In the genomic region with DNA sequence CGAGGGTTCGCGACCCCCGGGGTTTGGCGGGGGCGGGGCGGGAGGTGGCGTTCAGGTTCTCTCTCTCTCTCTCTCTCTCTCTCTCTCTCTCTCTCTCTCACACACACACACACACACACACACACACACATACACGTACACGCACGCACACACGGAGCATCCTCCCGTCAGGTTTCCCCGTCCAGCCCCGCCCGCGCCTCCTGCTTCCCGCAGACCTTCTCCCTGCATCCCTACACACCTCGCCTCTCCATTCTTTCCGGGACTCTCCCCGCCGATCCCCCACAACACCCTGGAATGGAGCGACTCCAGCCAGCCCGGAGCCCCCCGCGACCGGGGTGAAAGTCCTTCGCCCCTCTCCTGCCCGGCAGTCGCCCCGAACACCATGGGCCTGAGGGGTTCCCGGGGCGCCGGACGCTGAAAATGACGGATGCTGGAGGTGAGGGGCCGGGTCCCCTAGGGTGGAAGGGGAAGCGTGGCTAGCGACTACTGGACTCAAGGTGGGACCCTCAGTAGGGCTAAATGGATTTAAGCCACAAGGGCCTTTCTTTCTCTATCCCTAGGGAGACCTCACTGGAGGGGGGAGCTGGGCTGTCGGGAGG, we compare ENCODE assay signal across 9 mouse cellular contexts. TPM values are rescaled to one million over a fixed set of nuclear protein-coding genes. Genes with fewer than 3 reads are reported as not detected.
A peak's percentile ranks its signal among the peaks of the same experiment; 100 is the strongest.
DNase-seq lines count a peak whose midpoint lies in the region; ATAC-seq and TF ChIP-seq lines count a peak whose summit lies in the region.
"Had no signal": no experiment of that assay in that cellular context is flagged by ENCODE, and none has a peak within 500 bp of the region (broad histone marks: within the 10 kb centered on the region; RNA-seq: fewer than 3 reads in every experiment).

No protein-coding gene starts in this region.

- H3K27me3 ChIP-seq in embryonic facial prominence, embryonic 12.5 days = no peaks in the 10 kb centered on the region
- no peaks in the 10 kb centered on the region for H3K27me3 ChIP-seq in intestine, embryonic 15.5 days (replicated peaks)
- no peaks in the 10 kb centered on the region for H3K27me3 ChIP-seq in midbrain, postnatal 0 days (ENCODE audit: insufficient read depth, low read length)

- H3K36me3 ChIP-seq in embryonic facial prominence, embryonic 12.5 days = peaks cover 23% of the 10 kb centered on the region
- no peaks in the 10 kb centered on the region for H3K36me3 ChIP-seq in intestine, embryonic 15.5 days
- H3K36me3 ChIP-seq in midbrain, postnatal 0 days (ENCODE audit: insufficient read depth, low read length) = peaks cover 18% of the 10 kb centered on the region

- DNase-seq in lung, adult 2 months = no peak
- no peak for DNase-seq in lung, postnatal 25 days (ENCODE audit: low spot score)
- DNase-seq in midbrain, postnatal 0 days (ENCODE audit: low spot score) = peak; percentile 63
- no peak for DNase-seq in frontal cortex, postnatal 25 days (ENCODE audit: low spot score in 2 of 2)
- no peak for DNase-seq in layer of hippocampus, adult 9-11 months

- H3K9ac ChIP-seq in embryonic facial prominence, embryonic 12.5 days = peak overlapping the region; percentile 96
- H3K9ac ChIP-seq in intestine, embryonic 15.5 days = peak overlapping the region; percentile 77
- H3K9ac ChIP-seq in midbrain, postnatal 0 days (replicated peaks; ENCODE audit: low read length, poor library complexity, severe bottlenecking) = peak overlapping the region; percentile 97

- peaks cover 9% of the 10 kb centered on the region for H3K4me1 ChIP-seq in lung, adult 2 months (ENCODE audit: control insufficient read depth, insufficient read depth, low read length)
- peaks cover 13% of the 10 kb centered on the region; the same call in 1 of the 2 replicates for H3K4me1 ChIP-seq in brown adipose tissue, adult 24 weeks (ENCODE audit: control insufficient read depth, insufficient read depth, insufficient read length, low read length)
- H3K4me1 ChIP-seq in embryonic facial prominence, embryonic 12.5 days = peaks cover 57% of the 10 kb centered on the region
- H3K4me1 ChIP-seq in intestine, embryonic 15.5 days (replicated peaks) = peaks cover 33% of the 10 kb centered on the region
- H3K4me1 ChIP-seq in midbrain, postnatal 0 days (ENCODE audit: insufficient read depth, low read length) = peaks cover 27% of the 10 kb centered on the region; the same call in 1 of the 2 replicates

- ATAC-seq in embryonic facial prominence, embryonic 12.5 days (ENCODE audit: insufficient number of reproducible peaks, insufficient read depth, low FRiP score, low TSS enrichment) = 0 out of 2 replicates have a peak, but pooled peaks have one; percentile 7
- ATAC-seq in intestine, embryonic 15.5 days = no peak
- peak; percentile 57; the same call in 1 of the 2 replicates for ATAC-seq in midbrain, postnatal 0 days (ENCODE audit: low FRiP score)

- 3% methylated on average over 33 of the region's 40 CpGs for WGBS in lung, adult 2 months
- under 1% methylated on average over 32 of the region's 40 CpGs for WGBS in embryonic facial prominence, embryonic 12.5 days
- 2% methylated on average over 38 of the region's 40 CpGs for WGBS in intestine, embryonic 15.5 days
- WGBS in midbrain, postnatal 0 days = under 1% methylated on average over 32 of the region's 40 CpGs

- peak overlapping the region; percentile 78 for H3K4me2 ChIP-seq in embryonic facial prominence, embryonic 12.5 days (replicated peaks)
- H3K4me2 ChIP-seq in intestine, embryonic 15.5 days (replicated peaks) = peak overlapping the region; percentile 76
- peak overlapping the region; percentile 88 for H3K4me2 ChIP-seq in midbrain, postnatal 0 days (ENCODE audit: low read depth, low read length, poor library complexity, severe bottlenecking)

- H3K4me3 ChIP-seq in lung, adult 2 months (replicated peaks; ENCODE audit: extremely low read depth, low read depth, low read length) = peak overlapping the region; percentile 59
- H3K4me3 ChIP-seq in brown adipose tissue, adult 24 weeks (ENCODE audit: insufficient read depth, low read depth, low read length) = peak overlapping the region; percentile 48
- peak overlapping the region; percentile 72 for H3K4me3 ChIP-seq in embryonic facial prominence, embryonic 12.5 days
- H3K4me3 ChIP-seq in intestine, embryonic 15.5 days (replicated peaks) = peak overlapping the region; percentile 63
- peak overlapping the region; percentile 91 for H3K4me3 ChIP-seq in midbrain, postnatal 0 days (ENCODE audit: low read depth, low read length)

- no peaks in the 10 kb centered on the region for H3K9me3 ChIP-seq in embryonic facial prominence, embryonic 12.5 days
- H3K9me3 ChIP-seq in intestine, embryonic 15.5 days = no peaks in the 10 kb centered on the region
- H3K9me3 ChIP-seq in midbrain, postnatal 0 days (ENCODE audit: low read length) = no peaks in the 10 kb centered on the region

- TF ChIP-seq CTCF in lung, adult 2 months (IDR thresholded peaks at IDR 0.05; ENCODE audit: insufficient read depth, low read length) = no peak
- no peak for TF ChIP-seq CTCF in midbrain, postnatal 0 days (IDR thresholded peaks at IDR 0.05)

- TF ChIP-seq POLR2A in lung, adult 2 months (IDR thresholded peaks at IDR 0.05; ENCODE audit: borderline replicate concordance, extremely low read depth, low read depth, low read length) = no peak

- no peak overlapping the region for H3K27ac ChIP-seq in brown adipose tissue, adult 24 weeks (replicated peaks; ENCODE audit: low read depth, low read length)
- peak overlapping the region; percentile 96 for H3K27ac ChIP-seq in embryonic facial prominence, embryonic 12.5 days
- peak overlapping the region; percentile 88 for H3K27ac ChIP-seq in intestine, embryonic 15.5 days
- peak overlapping the region; percentile 96 for H3K27ac ChIP-seq in midbrain, postnatal 0 days (ENCODE audit: low read depth, low read length)

RNA-seq across cellular contexts. Expression of a gene that starts 0.6 kb away (rescaled TPM):
- 5.9 and 7.0 TPM in 2 replicates for polyA plus RNA-seq in lung, adult 2 months (2012; rRNA removed)
- 0.59 and 0.67 TPM in 2 replicates for polyA plus RNA-seq in brown adipose tissue, adult 24 weeks (2012; ENCODE audit: insufficient read depth, insufficient read length, missing spikeins)
- 50.3 and 50.9 TPM in 2 replicates for polyA plus RNA-seq in embryonic facial prominence, embryonic 12.5 days (2016; fragmentation: Nextera tagmentation; extraction: Ambion mirVana)
- polyA plus RNA-seq in intestine, embryonic 15.5 days (2015; fragmentation: Nextera tagmentation; extraction: Ambion mirVana) = 15.0 and 15.3 TPM in 2 replicates
- total RNA-seq in midbrain, postnatal 0 days (2014; rRNA removed) = 221 and 243 TPM in 2 replicates
- 158 and 161 TPM in 2 replicates for polyA plus RNA-seq in midbrain, postnatal 0 days (2015; fragmentation: Nextera tagmentation; extraction: Ambion mirVana)

RNA-seq across cellular contexts. Expression of a gene that starts 19.4 kb away (rescaled TPM):
- 58.7 and 67.7 TPM in 2 replicates for polyA plus RNA-seq in lung, adult 2 months (2012; rRNA removed)
- polyA plus RNA-seq in brown adipose tissue, adult 24 weeks (2012; ENCODE audit: insufficient read depth, insufficient read length, missing spikeins) = 70.8 and 83.5 TPM in 2 replicates
- polyA plus RNA-seq in embryonic facial prominence, embryonic 12.5 days (2016; fragmentation: Nextera tagmentation; extraction: Ambion mirVana) = 14.4 TPM in 2 replicates
- 6.8 and 8.1 TPM in 2 replicates for polyA plus RNA-seq in intestine, embryonic 15.5 days (2015; fragmentation: Nextera tagmentation; extraction: Ambion mirVana)
- 179 and 217 TPM in 2 replicates for total RNA-seq in midbrain, postnatal 0 days (2014; rRNA removed)
- 18.2 and 20.4 TPM in 2 replicates for polyA plus RNA-seq in midbrain, postnatal 0 days (2015; fragmentation: Nextera tagmentation; extraction: Ambion mirVana)

RNA-seq across cellular contexts. Expression of a gene that starts 30.9 kb away (rescaled TPM):
- 53.0 and 67.3 TPM in 2 replicates for polyA plus RNA-seq in lung, adult 2 months (2012; rRNA removed)
- polyA plus RNA-seq in brown adipose tissue, adult 24 weeks (2012; ENCODE audit: insufficient read depth, insufficient read length, missing spikeins) = 224 and 274 TPM in 2 replicates
- 27.5 and 30.4 TPM in 2 replicates for polyA plus RNA-seq in embryonic facial prominence, embryonic 12.5 days (2016; fragmentation: Nextera tagmentation; extraction: Ambion mirVana)
- 30.8 and 31.2 TPM in 2 replicates for polyA plus RNA-seq in intestine, embryonic 15.5 days (2015; fragmentation: Nextera tagmentation; extraction: Ambion mirVana)
- 14.1 and 18.1 TPM in 2 replicates for total RNA-seq in midbrain, postnatal 0 days (2014; rRNA removed)
- polyA plus RNA-seq in midbrain, postnatal 0 days (2015; fragmentation: Nextera tagmentation; extraction: Ambion mirVana) = 30.8 and 32.7 TPM in 2 replicates

RNA-seq across cellular contexts. Expression of a gene that starts 34.1 kb away (rescaled TPM):
- 19.9 and 54.4 TPM in 2 replicates for polyA plus RNA-seq in lung, adult 2 months (2012; rRNA removed)
- polyA plus RNA-seq in brown adipose tissue, adult 24 weeks (2012; ENCODE audit: insufficient read depth, insufficient read length, missing spikeins) = 6.5 and 6.9 TPM in 2 replicates
- polyA plus RNA-seq in embryonic facial prominence, embryonic 12.5 days (2016; fragmentation: Nextera tagmentation; extraction: Ambion mirVana) = 1.5 and 1.8 TPM in 2 replicates
- polyA plus RNA-seq in intestine, embryonic 15.5 days (2015; fragmentation: Nextera tagmentation; extraction: Ambion mirVana) = 0.19 TPM in 1 of 2 replicates, not detected in the other
- total RNA-seq in midbrain, postnatal 0 days (2014; rRNA removed) = not detected in 2 replicates
- polyA plus RNA-seq in midbrain, postnatal 0 days (2015; fragmentation: Nextera tagmentation; extraction: Ambion mirVana) = 0.29 and 0.39 TPM in 2 replicates
- total RNA-seq: neutrophil, adult 5-6 weeks had no signal

RNA-seq across cellular contexts. Expression of a gene that starts 42.8 kb away (rescaled TPM):
- not detected in 2 replicates for polyA plus RNA-seq in lung, adult 2 months (2012; rRNA removed)
- polyA plus RNA-seq in brown adipose tissue, adult 24 weeks (2012; ENCODE audit: insufficient read depth, insufficient read length, missing spikeins) = not detected in 2 replicates
- not detected in 2 replicates for polyA plus RNA-seq in embryonic facial prominence, embryonic 12.5 days (2016; fragmentation: Nextera tagmentation; extraction: Ambion mirVana)
- not detected in 2 replicates for polyA plus RNA-seq in intestine, embryonic 15.5 days (2015; fragmentation: Nextera tagmentation; extraction: Ambion mirVana)
- not detected in 2 replicates for total RNA-seq in midbrain, postnatal 0 days (2014; rRNA removed)
- polyA plus RNA-seq in midbrain, postnatal 0 days (2015; fragmentation: Nextera tagmentation; extraction: Ambion mirVana) = not detected in 2 replicates
- total RNA-seq: neutrophil, adult 5-6 weeks had no signal
